Mouse (Mus musculus) layer of hippocampus, adult 2 months (tissue): ENCODE data around the gene Asb17. TPM values are rescaled to one million over a fixed set of nuclear protein-coding genes. Genes with fewer than 3 reads are reported as not detected.

Experiments used
- DNase-seq, 2 experiments: peaks; one replicate each; pipeline ENCODE4 v3.0.0; 2022; ENCODE audit warnings: low spot score in 2 of 2
- H3K27ac ChIP-seq: fragments of 200-600 bp; 2 replicates; pipeline ENCODE4 v1.8.1; 2022
- H3K4me3 ChIP-seq: fragments of 200-600 bp; 2 replicates; pipeline ENCODE4 v1.8.1; 2022; ENCODE audit warnings: mild to moderate bottlenecking
- CTCF ChIP-seq: fragments of 200-600 bp; conservative IDR thresholded peaks from 2 replicates; pipeline ENCODE4 v1.8.1; 2022; ENCODE audit warnings: antibody characterized with exemption, mild to moderate bottlenecking, moderate library complexity
- long read RNA-seq, 2 experiments: library from polyadenylated mRNA; stranded (forward); transcript quantifications; one replicate each; pipeline ENCODE4 v2.0.0; 2021; ENCODE audit warnings: borderline mapping rate in 2 of 2
- total RNA-seq, 2 experiments: library from RNA; stranded (reverse); gene quantifications; 2 replicates each; pipeline ENCODE4 v1.2.3; 2021

The Asb17 gene
- not detected for total RNA-seq
- long read RNA-seq, experiment 1: 0 reads
- long read RNA-seq, experiment 2: 0 reads

- H3K4me3 ChIP-seq: no peak within 1 kb of the TSS
Observed at GRCm38 (mm10) chr3:153844030-153844429, at the start of gene Asb17. Gene Asb17, plus strand, starts transcription at chr3:153844209.

DNA sequence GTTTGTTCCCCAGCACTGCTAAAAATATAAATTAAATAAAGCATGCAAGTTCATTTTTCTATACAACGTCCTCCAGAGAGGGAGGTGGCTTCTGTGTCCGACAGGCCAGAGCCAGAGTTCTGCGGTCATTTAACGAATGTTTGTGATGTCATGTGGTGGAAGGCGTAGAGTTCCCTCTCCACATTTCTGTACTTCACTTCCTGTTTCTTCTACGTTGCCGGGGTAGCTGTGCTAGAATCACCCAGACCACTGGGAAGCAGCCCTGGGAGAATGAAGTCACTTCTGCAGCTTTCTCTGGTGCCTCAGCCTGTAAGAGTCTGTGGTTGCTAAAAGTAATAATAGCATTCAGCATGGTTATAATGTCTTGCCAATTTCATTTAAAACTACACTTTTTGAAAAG lies 46.4 kb upstream of the Asb17 start:
- Histone ChIP-seq H3K27ac (no peak overlapping the region), H3K4me3 (no peak overlapping the region)
- TF ChIP-seq CTCF: no peak
- no peak for DNase-seq

More at GRCm38 (mm10) chr3:153844030-153844429, at the start of gene Asb17:
- no peak within 1 kb of the TSS for H3K27ac ChIP-seq
- DNase-seq: no peak
- TF ChIP-seq CTCF: no peak

DNA sequence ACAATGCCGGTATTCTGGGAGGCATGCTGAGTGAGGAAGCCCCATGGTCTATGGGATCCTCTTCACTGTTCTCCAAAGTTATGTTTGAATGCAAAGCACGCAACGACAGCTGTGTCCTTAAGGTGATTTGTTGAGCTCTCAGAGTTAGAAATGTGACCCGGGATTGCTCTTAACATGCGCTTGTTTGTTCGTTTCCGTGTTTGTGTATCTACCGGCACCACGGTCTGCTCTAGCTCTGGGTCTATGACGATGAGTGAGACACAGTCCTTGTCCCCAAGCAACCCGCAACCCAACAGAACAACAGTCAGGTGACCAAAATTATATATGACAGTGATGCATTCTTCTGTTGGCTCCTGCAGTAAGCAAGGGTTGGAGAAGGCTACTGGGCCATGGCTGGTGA lies 44.4 kb upstream of the Asb17 start:
- no peak for DNase-seq
- H3K27ac ChIP-seq: no peak overlapping the region
- H3K4me3 ChIP-seq: no peak overlapping the region
- no peak for TF ChIP-seq CTCF

DNA sequence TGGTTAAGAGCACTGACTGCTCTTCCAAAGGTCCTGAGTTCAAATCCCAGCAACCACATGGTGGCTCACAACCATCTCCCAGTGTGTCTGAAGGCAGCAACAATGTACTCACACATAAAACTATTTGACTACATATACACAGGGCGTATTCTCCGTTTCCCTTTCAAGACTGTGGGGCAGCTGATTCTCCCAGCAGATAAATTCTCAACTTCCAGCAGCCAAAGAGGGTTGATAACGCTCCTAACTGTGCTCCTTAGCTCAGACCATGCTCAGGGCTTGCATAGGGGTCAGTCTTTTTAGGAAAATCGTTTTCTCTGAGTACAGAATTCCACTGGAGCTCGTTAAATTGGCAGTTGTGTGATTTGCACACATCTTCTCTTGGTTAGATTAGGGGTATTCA lies 43.3 kb upstream of the Asb17 start:
- H3K4me3 ChIP-seq: no peak overlapping the region
- no peak for TF ChIP-seq CTCF
- DNase-seq: no peak
- no peak overlapping the region for H3K27ac ChIP-seq

DNA sequence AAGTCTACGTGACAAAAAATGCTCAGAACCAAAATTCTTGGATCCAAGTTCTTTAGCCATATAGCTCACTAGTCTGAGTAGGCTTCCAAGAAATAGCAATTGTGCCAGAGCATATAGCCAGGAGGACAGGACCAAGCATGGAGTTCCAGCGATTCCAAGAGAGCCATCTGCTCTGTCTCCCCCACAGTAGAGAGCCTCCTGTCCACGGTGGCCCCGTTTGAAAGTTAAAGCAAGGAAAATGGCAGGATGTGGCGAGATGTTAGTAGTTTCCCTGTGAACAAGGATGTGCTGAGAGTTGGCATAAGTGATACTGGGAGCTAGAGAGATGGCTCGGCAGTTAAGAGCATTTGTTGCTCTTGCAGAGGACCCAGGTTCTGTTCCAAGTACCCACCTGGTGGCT lies 42.5 kb upstream of the Asb17 start:
- Histone ChIP-seq H3K4me3 (no peak overlapping the region), H3K27ac (no peak overlapping the region)
- no peak for TF ChIP-seq CTCF
- no peak for DNase-seq

DNA sequence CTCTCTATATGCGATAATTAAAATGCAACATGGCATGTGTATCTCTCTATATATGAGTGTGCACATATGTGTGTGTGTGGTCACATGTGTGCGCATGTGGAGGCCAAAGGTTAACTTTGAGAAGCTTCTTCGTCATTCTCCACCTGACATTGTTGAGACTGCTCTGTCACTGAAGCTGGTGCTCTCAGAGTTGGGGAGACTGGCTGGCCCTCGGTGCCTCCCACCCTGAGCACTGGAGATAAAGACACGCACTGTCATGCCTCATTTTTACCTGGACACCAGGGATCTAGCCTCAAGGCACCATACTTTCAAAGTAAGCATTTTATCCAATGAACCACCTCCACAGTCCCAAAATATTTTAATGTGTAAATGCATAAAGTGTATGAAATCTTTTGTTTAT lies 41.4 kb upstream of the Asb17 start:
- no peak overlapping the region for H3K4me3 ChIP-seq
- no peak for DNase-seq
- no peak overlapping the region; the same call in none of the 2 replicates for H3K27ac ChIP-seq
- TF ChIP-seq CTCF: no peak

DNA sequence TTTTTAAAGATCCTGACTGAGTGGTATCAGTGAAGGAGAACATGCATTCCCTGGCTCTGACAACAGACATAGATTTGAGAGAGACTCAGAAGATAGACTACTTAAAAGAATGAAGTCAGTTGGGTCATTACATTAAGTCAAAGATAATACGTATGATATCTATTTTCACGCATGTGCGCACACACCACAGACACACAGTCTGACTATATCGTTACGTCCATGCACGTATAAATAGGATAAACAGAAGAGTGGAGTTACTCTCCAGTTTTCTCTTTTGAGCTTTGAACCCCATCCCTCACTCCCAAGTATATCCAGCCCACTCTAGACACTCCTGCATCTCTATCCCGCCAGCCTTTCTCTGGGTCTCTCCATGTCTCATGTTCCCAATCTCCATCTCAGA lies 40.0 kb upstream of the Asb17 start:
- H3K4me3 ChIP-seq: no peak overlapping the region
- no peak overlapping the region; the same call in 1 of the 2 replicates for H3K27ac ChIP-seq
- no peak for TF ChIP-seq CTCF
- no peak for DNase-seq

DNA sequence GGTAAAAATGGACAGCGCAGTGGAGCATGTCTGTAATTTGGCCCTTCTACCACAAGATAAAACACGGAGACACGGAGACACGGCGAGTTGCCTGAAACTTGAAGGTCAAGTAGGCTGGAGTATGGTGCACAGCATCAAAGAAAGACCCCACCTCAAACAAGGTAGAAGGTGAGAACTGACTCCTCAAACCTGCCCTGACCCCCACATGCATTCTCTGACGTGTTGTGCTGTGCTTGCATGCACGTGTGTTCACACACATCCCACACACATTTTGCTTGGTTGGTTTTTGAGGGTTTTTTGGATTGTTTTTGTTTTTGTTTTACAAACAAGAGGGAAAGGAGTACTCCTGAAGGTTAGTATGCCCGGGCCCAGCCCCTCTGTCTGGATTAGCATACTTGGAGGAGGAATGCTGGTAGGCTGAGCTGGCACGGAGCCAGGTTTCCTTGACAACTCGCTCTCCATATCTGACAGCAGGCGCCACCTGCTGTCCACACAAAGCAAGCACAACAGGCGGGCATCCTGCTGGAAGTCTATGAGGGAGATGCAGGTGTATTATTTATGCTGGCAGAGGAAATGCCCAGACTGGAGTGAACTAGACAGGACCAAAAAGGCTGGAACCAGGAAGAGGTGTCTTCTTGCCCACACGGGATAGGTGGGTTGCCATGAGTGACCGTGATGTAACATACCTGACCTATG lies 37.8 kb upstream of the Asb17 start:
- Histone ChIP-seq H3K4me3 (peak overlapping the region; percentile 15; the same call in 1 of the 2 replicates), H3K27ac (no peak overlapping the region)
- peak; percentile 98 for TF ChIP-seq CTCF
- peak; percentile 94 to 96 for DNase-seq

DNA sequence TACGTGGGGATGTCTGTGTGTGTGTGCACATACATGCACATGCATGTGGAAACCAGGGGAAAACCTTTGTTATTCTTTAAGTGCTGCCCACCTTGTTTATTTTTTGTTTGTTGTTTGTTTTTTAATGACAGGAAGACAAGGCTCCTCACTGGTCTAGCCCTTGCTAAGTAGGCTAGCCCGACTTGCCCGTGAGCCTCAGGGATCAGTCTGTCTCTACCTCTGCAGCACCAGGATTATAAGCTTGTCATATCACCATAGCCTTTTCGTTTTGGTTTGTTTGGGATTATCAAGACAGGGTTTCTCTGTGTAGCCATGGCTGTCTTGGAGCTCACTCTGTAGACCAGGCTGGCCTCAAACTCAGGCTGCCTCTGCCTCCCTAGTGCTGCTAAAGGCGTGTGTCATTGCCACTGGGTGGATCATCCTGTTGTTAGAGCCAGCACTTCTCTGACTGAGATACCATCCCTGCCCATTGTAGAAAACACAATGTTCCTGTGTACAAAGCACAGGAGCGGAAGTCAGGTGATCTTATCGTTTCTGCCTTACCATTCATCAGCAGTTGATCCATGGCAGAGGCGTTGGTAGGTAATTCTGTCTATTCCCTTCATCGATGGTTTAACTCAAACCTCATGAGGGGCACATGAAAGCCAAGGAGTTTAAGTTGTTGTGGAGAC lies 37.1 kb upstream of the Asb17 start:
- DNase-seq: no peak

GRCm38 (mm10) chr3:153807444-153808149 lies 36.4 kb upstream of the Asb17 start:
- DNase-seq: no peak
- Histone ChIP-seq H3K27ac (no peak overlapping the region), H3K4me3 (no peak overlapping the region)
- no peak for TF ChIP-seq CTCF

More for the DNA sequence above, 37.1 kb upstream of the Asb17 start:
- H3K27ac ChIP-seq: no peak overlapping the region
- no peak; the same call in 1 of the 2 replicates for TF ChIP-seq CTCF
- no peak overlapping the region for H3K4me3 ChIP-seq

- no peak for DNase-seq
- no peak for TF ChIP-seq CTCF
- Histone ChIP-seq H3K4me3 (no peak overlapping the region), H3K27ac (no peak overlapping the region)
Observed at GRCm38 (mm10) chr3:153808406-153808805, 35.6 kb upstream of the Asb17 start.

DNA sequence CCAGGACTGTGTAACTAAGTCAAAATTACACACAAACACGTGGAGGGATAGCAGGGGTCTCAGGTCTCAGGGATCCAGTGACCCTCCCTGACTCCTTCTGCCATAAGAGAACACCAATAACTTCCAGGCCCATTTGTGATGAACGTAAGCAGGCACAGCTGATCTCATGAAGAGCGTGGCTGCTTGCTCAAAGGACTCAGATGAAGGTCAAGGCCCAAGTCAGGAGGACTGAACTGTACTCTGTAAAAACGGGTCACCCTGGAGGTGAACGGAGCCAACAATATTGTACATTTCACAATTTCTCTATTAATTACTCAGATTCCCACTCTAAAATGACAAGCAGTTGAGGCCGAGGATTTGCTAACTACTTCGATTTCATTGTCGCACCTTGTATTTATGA lies 30.0 kb upstream of the Asb17 start:
- DNase-seq: no peak
- no peak for TF ChIP-seq CTCF
- no peak overlapping the region for H3K4me3 ChIP-seq
- no peak overlapping the region for H3K27ac ChIP-seq

- H3K4me3 ChIP-seq: no peak overlapping the region
- no peak for TF ChIP-seq CTCF
- DNase-seq: no peak
- H3K27ac ChIP-seq: no peak overlapping the region
Observed at GRCm38 (mm10) chr3:153817376-153817890, 26.6 kb upstream of the Asb17 start.
